Comparison of ENCODE assay signal across 11 mouse cellular contexts in genomic region chr16:22067406-22067805, GRCm38 (mm10). TPM values are rescaled to one million over a fixed set of nuclear protein-coding genes. Genes with fewer than 3 reads are reported as not detected.
DNase-seq lines count a peak whose midpoint lies in the region; ATAC-seq and TF ChIP-seq lines count a peak whose summit lies in the region.
"Had no signal": no experiment of that assay in that cellular context is flagged by ENCODE, and none has a peak within 500 bp of the region (broad histone marks: within the 10 kb centered on the region; RNA-seq: fewer than 3 reads in every experiment).

No protein-coding gene starts in this region.

- H3K4me2 ChIP-seq in kidney, embryonic 16.5 days (replicated peaks; ENCODE audit: low read depth, low read length): no peak overlapping the region

- peaks cover 72% of the 10 kb centered on the region for H3K36me3 ChIP-seq in kidney, embryonic 16.5 days (ENCODE audit: insufficient read depth, low read length)

- ATAC-seq in kidney, embryonic 16.5 days (ENCODE audit: low FRiP score, low TSS enrichment): no peak
- ATAC-seq in CD4-positive, CD25-positive, alpha-beta regulatory T cell, adult 4 months: no peak
- ATAC-seq: intestine, postnatal 0 days had no signal

- no peaks in the 10 kb centered on the region for H3K27me3 ChIP-seq in kidney, embryonic 16.5 days (ENCODE audit: insufficient read depth, low read length)
- H3K27me3 ChIP-seq in cerebellum, adult 2 months (ENCODE audit: control insufficient read depth, insufficient read depth, low read length): no peaks in the 10 kb centered on the region

- no peaks in the 10 kb centered on the region for H3K9me3 ChIP-seq in kidney, embryonic 16.5 days (ENCODE audit: low read length)

- TF ChIP-seq CTCF in gastrocnemius, adult 2 months (IDR thresholded peaks at IDR 0.05): no peak
- TF ChIP-seq CTCF in cerebellum, adult 2 months (IDR thresholded peaks at IDR 0.05; ENCODE audit: borderline replicate concordance, insufficient read depth, low read depth, low read length): no peak

- H3K27ac ChIP-seq in kidney, embryonic 16.5 days (ENCODE audit: low read length): no peak overlapping the region
- H3K27ac ChIP-seq in gastrocnemius, adult 2 months: peak overlapping the region; percentile 56; the same call in 1 of the 2 replicates
- H3K27ac ChIP-seq in cerebellum, adult 2 months (ENCODE audit: insufficient read depth, low read length): no peak overlapping the region

- TF ChIP-seq POLR2A in cerebellum, adult 2 months (IDR thresholded peaks at IDR 0.05; ENCODE audit: borderline replicate concordance, insufficient read depth, low read length): no peak

- DNase-seq in kidney, adult 18-20 months: peak; percentile 13
- DNase-seq in gastrocnemius, adult 2 months: peak; percentile 49
- DNase-seq in kidney, postnatal 14 days: peak; percentile 60
- peak; percentile 68 for DNase-seq in thymus, postnatal 14 days
- no peak for DNase-seq in right cerebral cortex, adult 18-20 months
- DNase-seq in cerebellum, adult 2 months: no peak
- DNase-seq: liver; midbrain, embryonic 14.5 days had no signal

- intact Hi-C loops in gastrocnemius, adult 2 months (cut with DNase I): no loop called here

- 88% methylated on average over 8 of the region's 8 CpGs for WGBS in kidney, embryonic 16.5 days
- 36% methylated on average over 8 of the region's 8 CpGs for WGBS in cerebellum, adult 2 months

- no peak overlapping the region for H3K4me3 ChIP-seq in kidney, embryonic 16.5 days (ENCODE audit: low read length)
- no peak overlapping the region for H3K4me3 ChIP-seq in gastrocnemius, adult 2 months
- no peak overlapping the region for H3K4me3 ChIP-seq in cerebellum, adult 2 months (replicated peaks; ENCODE audit: insufficient read depth, low read depth, low read length)

- no peaks in the 10 kb centered on the region for H3K4me1 ChIP-seq in kidney, embryonic 16.5 days (ENCODE audit: insufficient read depth, low read length)
- no peaks in the 10 kb centered on the region for H3K4me1 ChIP-seq in cerebellum, adult 2 months (ENCODE audit: control insufficient read depth, insufficient read depth, low read length)

- H3K9ac ChIP-seq in kidney, embryonic 16.5 days (replicated peaks; ENCODE audit: low read length): no peak overlapping the region

RNA-seq across cellular contexts. Expression of gene Senp2, which starts 58.1 kb away (rescaled TPM):
- 37.0 and 41.0 TPM in 2 replicates for polyA plus RNA-seq in kidney, embryonic 16.5 days (2015; fragmentation: Nextera tagmentation; extraction: Ambion mirVana)
- total RNA-seq in gastrocnemius, adult 2 months (2021): 10 to 100 TPM; 31.2 to 31.5 TPM
- polyA plus RNA-seq in CD4-positive, CD25-positive, alpha-beta regulatory T cell, adult 4 months (2017; shearing (Covaris generic)): 10 to 100 TPM; 16.6 to 20.1 TPM
- polyA plus RNA-seq in cerebellum, adult 2 months (2012; rRNA removed): 57.7 and 58.9 TPM in 2 replicates

Comparison
In these comparisons a context has a peak if more than half of its experiments do, and no peak if none do; other contexts are left out.
1. DNase-seq: peak in kidney, adult 18-20 months (single experiment), gastrocnemius, adult 2 months (single experiment), kidney, postnatal 14 days (single experiment) and thymus, postnatal 14 days (single experiment); none in right cerebral cortex, adult 18-20 months (single experiment) and cerebellum, adult 2 months (0 of 2).